Comparison of ENCODE assay signal across 8 mouse cellular contexts in the genomic region with DNA sequence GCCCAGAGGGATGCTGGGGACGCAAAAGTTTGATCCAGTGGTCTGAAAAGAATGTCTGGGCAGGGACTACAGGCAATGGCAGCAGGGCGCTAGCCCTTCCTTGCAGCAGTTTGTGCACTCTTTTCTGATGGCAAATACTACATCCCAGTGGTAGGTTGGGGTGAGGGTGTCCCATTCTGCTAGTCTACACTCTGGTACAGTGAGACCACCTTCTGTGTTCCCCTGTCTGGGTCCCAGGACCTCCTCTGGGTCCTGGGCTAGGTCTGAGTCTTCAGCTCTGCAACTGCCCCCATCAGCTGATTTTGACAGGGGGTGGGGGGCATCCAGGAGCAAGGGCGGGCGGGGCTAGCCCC. TPM values are rescaled to one million over a fixed set of nuclear protein-coding genes. Genes with fewer than 3 reads are reported as not detected.
DNase-seq lines count a peak whose midpoint lies in the region; ATAC-seq and TF ChIP-seq lines count a peak whose summit lies in the region.

No protein-coding gene starts in this region.

- H3K27me3 ChIP-seq in limb, embryonic 15.5 days = peaks cover 18% of the 10 kb centered on the region; the same call in 1 of the 2 replicates
- peaks cover 13% of the 10 kb centered on the region for H3K27me3 ChIP-seq in stomach, embryonic 16.5 days (ENCODE audit: control insufficient read depth, insufficient read depth, low read length)

- H3K36me3 ChIP-seq in limb, embryonic 15.5 days = no peaks in the 10 kb centered on the region
- H3K36me3 ChIP-seq in stomach, embryonic 16.5 days (ENCODE audit: control insufficient read depth, insufficient read depth, low read length) = no peaks in the 10 kb centered on the region

- TF ChIP-seq CTCF in gastrocnemius, adult 2 months (IDR thresholded peaks at IDR 0.05) = no peak

- H3K9me3 ChIP-seq in limb, embryonic 15.5 days = no peaks in the 10 kb centered on the region
- no peaks in the 10 kb centered on the region for H3K9me3 ChIP-seq in stomach, embryonic 16.5 days (replicated peaks; ENCODE audit: control insufficient read depth, low read length)

- H3K4me3 ChIP-seq in gastrocnemius, adult 2 months = peak overlapping the region; percentile 70
- peak overlapping the region; percentile 62 for H3K4me3 ChIP-seq in limb, embryonic 15.5 days
- peak overlapping the region; percentile 62 for H3K4me3 ChIP-seq in stomach, embryonic 16.5 days (replicated peaks; ENCODE audit: low read length)

- H3K27ac ChIP-seq in gastrocnemius, adult 2 months = no peak overlapping the region
- H3K27ac ChIP-seq in limb, embryonic 15.5 days = no peak overlapping the region
- no peak overlapping the region for H3K27ac ChIP-seq in stomach, embryonic 16.5 days (ENCODE audit: low read length)

- intact Hi-C loops in gastrocnemius, adult 2 months (cut with DNase I) = no loop called here
- intact Hi-C loops in gastrocnemius, postnatal 36 days (cut with DNase I) = no loop called here

- WGBS in limb, embryonic 15.5 days = 19% methylated on average over 4 of the region's 4 CpGs
- WGBS in stomach, embryonic 16.5 days = 18% methylated on average over 4 of the region's 4 CpGs

- peak overlapping the region; percentile 51 for H3K4me2 ChIP-seq in limb, embryonic 15.5 days
- peak overlapping the region; percentile 56 for H3K4me2 ChIP-seq in stomach, embryonic 16.5 days (ENCODE audit: low read depth, low read length)

- H3K4me1 ChIP-seq in limb, embryonic 15.5 days = peaks cover 4% of the 10 kb centered on the region; the same call in 1 of the 2 replicates
- no peaks in the 10 kb centered on the region for H3K4me1 ChIP-seq in stomach, embryonic 16.5 days (ENCODE audit: control insufficient read depth, insufficient read depth, low read length)

- peak overlapping the region; percentile 68; the same call in 1 of the 2 replicates for H3K9ac ChIP-seq in limb, embryonic 15.5 days
- peak overlapping the region; percentile 71 for H3K9ac ChIP-seq in stomach, embryonic 16.5 days (ENCODE audit: low read length)

- DNase-seq in gastrocnemius, adult 2 months = no peak
- DNase-seq in gastrocnemius, postnatal 36 days = no peak
- DNase-seq in retina, embryonic 14.5 days (ENCODE audit: low spot score) = peak; percentile 13
- DNase-seq in retina, postnatal 1 day = no peak
- DNase-seq in spleen, postnatal 14 days (ENCODE audit: low spot score in 2 of 2) = no peak
- DNase-seq in testis, postnatal 14 days (ENCODE audit: low spot score) = no peak

- ATAC-seq in limb, embryonic 15.5 days (ENCODE audit: insufficient number of reproducible peaks, low FRiP score, low TSS enrichment, low read depth) = 0 out of 2 replicates have a peak, but pooled peaks have one; percentile 19
- peak; percentile 56 for ATAC-seq in stomach, embryonic 16.5 days (ENCODE audit: insufficient read depth, low FRiP score)

RNA-seq across cellular contexts. Expression of gene Aff2, which starts 0.2 kb away (rescaled TPM):
- 1 to 10 TPM in 1 of 2 experiments, under 1 TPM in 1; 0.66 to 1.2 TPM for total RNA-seq in gastrocnemius, adult 2 months (2021)
- total RNA-seq in gastrocnemius, postnatal 36 days (2021) = under 1 TPM; 0.56 to 0.64 TPM
- polyA plus RNA-seq in limb, embryonic 15.5 days (2015; fragmentation: Nextera tagmentation; extraction: Ambion mirVana) = 5.8 and 6.4 TPM in 2 replicates
- polyA plus RNA-seq in stomach, embryonic 16.5 days (2015; fragmentation: Nextera tagmentation; extraction: Ambion mirVana) = 1.2 and 1.7 TPM in 2 replicates
